Mouse (Mus musculus) brain, embryonic 18.5 days (tissue): ENCODE data around the gene Pias4.
"Not testable (repeated sequence)": the region's sequence is repeated elsewhere in the genome, so short reads cannot be mapped to it uniquely, and the experiment has no call there.

ENCODE experiments used
- DNase-seq: peaks from one replicate; pipeline ENCODE4 v3.0.0-alpha.2; 2012; ENCODE audit warnings: low read depth, low spot score

Gene Pias4

DNA sequence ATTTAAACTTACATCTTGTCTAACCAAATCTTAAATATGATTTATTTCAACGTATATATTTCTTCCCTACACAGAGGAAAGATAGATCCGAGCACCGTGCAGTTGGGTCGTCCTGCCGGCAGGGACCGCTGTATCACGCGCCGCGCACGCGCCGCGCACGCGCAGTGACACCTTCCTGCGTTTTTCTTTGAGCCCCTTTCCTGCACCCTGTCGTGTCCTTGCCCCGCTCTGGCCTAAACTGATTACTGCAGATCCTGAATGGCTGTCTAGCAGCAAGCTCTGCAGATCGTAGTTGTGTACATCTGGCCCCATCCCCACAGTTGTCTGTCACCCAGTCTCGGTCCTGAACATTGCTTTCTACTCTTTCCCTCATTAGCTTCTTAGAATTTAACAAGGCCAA is 5.4 kb upstream of the Pias4 start:
- no peak for DNase-seq

DNA sequence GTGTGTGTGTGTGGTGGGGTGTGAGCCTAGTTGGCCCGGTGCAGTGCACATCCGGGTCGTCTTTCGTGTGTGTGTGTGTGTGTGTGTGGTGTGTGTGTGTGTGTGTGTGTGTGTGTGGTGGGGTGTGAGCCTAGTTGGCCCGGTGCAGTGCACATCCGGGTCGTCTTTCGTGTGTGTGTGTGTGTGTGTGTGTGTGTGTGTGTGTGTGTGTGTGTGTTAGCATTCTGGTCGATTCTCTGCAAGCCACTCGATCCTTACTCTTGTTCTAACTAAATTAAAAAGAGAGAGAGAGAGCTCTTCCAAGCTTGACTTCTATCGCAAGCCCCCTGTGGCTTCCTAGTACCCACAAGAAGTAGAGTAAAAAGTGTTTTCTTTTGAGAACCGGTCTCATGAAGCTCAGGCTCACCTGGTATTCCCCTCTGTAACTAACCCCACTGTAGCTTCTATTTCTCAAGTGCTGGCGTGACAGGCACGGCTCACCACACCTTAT is 1.7 kb upstream of the Pias4 start:
- not testable (repeated sequence) for DNase-seq

DNA sequence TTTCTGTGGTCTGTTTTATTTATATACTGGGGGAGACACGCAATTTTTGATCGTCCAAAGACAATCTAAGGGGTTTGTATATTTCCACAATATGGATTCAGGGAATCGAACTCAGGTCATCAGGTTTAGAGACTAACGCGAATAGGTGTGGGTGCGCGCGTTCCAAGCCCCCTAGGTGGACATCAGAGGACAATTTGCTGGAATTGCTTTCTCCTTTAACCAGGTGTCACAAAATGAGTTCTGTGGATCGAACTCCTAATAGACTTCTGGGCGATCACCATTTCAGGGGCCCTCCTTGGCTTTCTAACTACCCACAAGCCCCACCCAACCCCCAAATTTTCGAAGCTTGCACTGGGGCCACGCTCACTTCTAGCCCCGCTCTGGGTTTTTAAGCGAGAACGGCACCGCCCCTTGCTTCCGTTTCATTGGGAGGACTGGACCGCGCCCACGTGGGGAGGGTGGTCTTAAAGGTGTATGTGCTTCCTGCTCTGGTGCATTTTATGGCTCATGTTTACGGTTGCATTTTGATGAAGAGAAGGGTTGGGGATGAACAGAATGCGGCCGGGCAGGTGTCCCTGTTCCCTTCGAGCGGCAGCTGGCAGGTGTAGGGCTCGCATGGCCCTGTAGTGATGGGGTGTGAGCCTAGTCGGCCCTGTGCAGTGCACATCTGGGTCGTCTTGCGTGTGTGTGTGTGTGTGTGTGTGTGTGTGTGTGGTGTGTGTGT is 960 bp upstream of the Pias4 start:
- DNase-seq: no peak

DNA sequence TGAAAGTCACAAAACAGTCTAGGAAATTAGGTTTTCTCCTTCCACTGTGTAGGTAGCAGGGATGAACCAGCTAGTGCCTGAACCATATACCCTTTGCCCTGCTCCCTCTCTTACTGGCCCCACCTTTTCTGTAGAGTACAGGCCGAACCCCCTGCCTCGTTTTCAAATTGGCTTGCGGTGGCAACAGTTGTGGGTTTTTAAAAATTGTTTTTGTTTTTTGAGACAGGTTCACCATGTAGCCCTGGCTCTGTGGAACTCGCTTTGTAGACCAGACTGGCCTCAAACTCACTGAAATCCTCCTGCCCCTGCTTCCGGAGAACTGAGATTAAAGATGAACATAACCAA is 336 bp upstream of the Pias4 start:
- DNase-seq: no peak

DNA sequence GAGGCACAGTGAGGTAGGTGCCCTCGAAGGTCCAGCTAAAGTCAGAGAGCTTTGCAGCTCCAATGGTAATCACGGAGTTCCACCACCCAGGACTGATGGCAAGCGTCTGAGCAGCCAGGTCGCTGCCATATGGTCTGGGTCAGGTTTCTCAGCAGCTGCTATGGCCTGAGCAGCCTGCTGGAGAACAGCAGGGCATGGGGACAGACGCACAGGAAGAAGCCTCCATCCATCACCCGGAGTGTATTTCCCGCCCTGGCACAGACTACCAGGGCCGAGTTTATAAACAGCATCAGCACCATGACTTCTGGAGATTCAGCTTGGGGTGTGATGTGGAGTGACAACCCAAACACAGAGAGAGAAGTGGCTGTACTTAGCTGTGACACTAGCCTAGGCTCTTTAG is 2.6 kb downstream of the Pias4 start:
- no peak for DNase-seq

DNA sequence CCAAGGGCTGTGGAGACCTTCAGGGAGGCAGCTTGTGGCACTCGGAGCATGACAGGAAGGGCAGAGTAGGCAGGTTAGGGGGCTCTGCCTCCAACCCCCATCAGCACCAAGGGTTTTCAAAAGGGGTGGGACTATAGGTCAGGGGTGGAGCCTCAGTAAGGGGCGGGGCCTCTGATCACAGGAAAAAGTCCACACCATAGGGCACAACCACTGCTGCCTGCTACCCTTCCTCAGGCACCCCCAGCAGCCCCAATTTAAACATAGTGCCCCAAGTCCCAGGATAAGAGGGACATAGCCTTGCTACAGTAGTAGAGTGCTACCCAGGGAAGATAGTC is 5.4 kb downstream of the Pias4 start:
- no peak for DNase-seq

DNA sequence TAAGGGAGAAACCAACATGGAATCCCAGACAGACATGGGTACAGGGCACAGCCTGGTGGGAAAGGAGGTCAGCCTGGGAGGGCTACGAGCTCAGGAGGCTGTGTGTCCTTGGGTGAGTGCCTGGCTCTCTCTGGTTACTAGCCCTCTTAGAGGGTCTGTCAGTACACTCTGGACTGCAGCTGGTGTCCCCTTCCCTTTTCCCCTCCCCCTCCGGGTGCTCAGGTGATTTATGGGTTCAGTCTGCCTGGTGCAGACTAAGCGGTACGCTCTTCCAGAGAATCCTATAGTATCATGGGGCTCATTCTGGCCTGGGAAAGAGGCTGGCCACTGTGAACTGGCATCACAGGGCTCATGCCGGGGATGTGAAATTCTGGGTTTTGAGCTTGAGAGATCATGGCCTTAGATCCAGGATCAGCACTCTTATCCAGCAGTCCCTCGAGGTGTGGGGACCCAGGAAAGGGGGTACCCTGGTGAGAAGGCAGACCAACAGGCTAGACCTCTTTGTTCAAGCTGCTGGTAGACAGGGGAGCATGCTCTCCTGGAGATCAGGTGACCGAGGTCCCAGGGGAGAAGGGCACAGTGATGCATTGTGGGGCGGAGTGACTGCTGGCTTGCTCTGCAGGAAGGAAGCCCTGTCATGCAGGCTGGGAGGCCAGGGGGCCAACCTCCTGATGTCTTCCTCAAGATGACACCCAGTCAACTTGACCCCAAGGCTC is 6.0 kb downstream of the Pias4 start:
- DNase-seq: no peak

DNA sequence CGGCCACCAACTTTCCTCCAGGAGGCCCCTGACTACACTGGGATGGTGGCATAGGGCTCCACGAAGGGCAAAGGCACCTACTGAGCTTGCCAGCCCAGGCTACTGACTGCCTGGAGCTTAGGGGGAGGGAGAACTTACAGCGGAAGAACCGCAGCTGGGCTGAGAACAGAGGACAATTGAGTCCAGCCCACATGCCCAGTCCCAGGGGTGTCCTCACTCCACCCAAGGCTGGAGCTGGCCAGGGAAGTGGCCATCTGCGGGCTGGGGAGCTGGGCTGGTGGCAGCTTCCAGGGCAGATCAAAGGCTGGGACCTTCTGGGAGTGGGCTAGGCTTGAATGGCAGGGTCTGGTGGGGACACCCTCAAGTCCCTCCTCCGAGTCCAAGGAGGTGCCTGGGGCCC is 13.0 kb downstream of the Pias4 start:
- no peak for DNase-seq

DNA sequence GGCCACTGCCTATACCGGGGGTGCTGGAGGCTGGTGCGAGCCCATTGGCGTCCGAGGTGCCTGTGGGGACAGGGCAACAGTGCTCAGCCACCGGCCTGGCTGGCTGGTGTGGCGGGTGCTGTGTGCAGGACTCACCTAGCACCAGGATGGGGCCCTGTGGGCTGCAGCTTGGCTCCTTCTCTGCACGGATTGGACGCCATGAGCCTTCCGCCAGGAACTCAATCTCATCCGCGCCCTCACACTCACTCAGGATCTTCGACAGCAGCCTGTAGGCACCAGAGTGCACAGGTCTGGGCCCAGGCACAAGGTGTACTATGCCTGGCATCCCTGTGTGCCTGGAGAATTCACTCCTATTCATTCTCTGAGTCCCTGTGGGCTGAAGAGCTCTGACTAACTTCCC is 13.4 kb downstream of the Pias4 start:
- DNase-seq: no peak

DNA sequence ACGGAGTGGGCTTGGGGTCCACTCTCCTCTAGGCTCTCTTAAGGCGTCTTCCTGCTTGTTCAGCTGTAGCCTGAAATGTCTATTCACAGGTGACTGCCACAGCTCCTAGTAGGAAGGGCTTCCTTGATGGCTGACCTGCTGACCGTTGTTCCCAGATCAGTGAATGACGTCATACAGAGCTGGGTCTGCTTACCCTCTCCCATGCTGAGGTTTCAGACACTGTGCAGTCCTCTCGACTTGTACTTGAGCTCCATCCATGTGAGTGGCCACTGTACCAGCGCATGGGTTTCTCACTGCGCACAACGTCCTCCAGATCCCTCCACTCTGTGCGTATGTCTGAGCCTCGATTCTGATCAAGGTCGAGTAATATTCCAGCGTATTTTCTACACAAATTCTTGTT is 15.1 kb downstream of the Pias4 start:
- no peak for DNase-seq

DNA sequence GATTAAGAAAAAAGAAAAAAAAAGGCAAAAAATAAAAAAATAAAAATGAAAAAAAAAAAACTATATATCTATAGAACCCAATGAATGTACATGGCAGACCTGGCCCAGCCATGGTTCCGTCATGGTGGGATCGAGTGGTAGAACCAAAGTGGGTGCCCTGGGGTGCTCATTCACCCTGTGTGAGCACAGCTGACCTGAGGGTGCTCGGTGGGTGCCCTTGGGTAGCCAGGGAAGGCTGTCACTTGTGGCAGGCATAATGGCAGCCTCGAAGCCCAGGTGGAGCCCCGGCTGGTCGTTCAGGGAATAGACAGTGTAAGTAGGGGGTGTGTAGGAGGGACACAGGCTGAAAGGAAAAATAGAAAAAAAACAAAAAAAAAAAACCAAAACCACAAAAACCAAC is 16.5 kb downstream of the Pias4 start:
- no peak for DNase-seq

DNA sequence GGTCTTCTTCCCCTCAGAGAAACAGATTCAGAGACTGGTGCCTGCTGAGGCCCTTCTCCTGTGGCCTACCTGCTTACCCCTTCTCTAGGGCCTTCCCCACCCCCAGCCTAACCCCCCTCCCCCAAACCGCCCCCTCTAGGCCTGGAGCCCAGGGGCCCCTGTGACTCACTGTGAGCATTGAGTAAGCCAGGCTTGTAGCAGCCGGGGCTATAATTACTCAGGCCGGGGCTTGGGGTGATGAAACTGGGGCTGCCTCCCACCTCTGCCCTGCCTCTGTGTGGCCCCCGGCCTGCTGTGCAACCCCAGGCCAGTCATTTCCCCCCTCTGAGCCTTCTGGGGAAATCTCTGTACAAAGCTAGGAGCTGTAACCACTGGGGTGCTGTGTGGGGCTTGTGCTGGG is 21.4 kb downstream of the Pias4 start:
- DNase-seq: no peak

DNA sequence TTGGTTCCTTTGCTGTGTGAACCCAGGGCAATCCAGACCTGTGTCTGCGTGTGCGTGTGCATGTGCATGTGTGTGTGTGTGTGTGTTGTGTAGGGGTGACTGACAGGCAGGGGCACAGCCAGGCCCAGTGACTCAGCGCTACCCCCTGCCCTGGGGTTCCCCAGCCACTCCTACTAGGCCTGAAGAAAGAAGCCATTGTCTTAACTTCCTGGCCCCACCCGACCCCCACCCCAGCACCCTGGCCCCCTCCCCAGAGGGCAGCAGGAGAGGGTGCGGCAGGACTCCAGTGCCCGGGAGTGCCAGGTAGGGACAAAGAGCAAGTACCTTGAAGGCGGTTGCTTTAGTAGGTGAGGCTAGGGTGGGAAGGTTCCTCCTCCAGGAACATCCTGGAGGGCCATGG is 21.9 kb downstream of the Pias4 start:
- DNase-seq: no peak

DNA sequence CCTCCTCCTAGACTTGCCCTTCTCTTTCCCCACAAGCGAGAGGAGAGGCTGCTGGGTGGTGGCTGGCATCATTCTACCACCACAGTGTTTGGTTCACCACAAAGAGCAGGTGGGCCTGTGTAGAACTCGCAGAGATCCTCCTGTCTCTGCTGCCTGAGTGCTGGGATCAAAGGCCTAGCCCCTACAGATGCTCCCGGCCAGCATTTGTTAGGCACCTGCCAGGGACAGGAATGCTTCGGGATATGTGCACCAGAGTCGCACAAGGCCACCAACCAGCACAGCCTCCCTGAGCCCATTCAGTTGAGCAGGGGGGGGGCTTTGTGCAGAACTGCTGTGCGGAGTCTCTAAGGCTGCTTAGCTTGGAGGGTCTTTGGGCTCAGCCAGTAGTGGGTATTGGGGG is 22.4 kb downstream of the Pias4 start:
- DNase-seq: no peak

DNA sequence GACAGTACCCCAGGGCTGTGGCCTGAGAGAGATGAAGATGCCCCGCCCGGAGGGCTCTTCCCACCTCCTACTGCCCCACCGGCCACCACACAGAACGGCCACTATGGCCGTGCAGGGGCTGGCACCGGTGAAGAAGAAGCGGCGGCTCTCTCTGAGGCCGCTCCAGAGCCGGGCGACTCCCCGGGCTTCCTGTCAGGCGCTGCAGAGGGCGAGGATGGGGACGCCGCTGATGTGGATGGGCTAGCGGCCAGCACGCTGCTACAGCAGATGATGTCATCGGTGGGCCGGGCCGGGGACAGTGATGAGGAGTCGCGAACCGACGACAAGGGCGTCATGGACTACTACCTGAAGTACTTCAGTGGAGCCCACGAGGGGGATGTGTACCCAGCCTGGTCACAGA is 23.1 kb downstream of the Pias4 start:
- DNase-seq: no peak

DNA sequence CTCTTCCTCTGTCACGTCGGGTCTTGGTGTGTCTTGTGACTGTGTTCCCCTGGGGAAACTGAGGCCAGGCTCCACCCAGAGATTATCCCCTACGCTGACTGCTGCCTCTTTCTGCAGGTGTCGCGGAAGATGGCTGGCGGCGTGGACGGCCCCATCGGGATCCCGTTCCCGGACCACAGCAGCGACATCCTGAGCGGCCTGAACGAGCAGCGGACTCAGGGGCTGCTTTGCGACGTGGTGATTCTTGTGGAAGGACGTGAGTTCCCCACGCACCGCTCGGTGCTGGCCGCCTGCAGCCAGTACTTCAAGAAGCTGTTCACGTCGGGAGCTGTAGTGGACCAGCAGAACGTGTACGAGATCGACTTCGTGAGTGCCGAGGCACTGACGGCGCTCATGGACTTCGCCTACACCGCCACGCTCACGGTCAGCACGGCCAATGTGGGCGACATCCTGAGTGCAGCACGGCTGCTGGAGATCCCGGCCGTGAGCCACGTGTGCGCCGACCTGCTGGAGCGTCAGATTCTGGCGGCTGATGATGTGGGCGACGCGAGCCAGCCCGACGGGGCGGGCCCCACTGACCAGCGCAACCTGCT is 23.8 kb downstream of the Pias4 start:
- DNase-seq: no peak

DNA sequence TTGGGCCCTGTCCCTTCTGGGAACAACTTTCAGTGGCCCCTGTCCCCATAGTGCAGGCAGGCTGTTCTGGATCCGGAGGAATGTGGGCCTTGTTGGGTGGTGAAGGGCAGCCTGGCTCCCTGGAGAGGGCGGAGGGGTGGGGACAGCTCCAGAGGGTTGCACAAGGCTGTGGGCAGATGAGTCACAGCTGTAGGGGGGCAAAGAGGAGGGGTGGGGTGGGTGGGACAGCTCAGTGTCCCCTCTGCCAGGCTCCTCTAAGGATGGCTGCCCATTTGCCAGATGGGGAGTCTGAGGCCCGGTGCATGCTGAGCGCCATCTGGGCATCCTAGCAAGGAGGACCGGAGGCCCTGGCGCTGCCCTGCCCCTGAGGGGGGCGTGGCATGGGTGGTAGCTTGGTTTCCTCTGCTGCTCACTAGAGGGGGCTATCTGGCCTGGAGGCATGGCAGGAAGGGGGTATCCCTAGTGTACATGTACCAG is 24.5 kb downstream of the Pias4 start:
- DNase-seq: no peak

DNA sequence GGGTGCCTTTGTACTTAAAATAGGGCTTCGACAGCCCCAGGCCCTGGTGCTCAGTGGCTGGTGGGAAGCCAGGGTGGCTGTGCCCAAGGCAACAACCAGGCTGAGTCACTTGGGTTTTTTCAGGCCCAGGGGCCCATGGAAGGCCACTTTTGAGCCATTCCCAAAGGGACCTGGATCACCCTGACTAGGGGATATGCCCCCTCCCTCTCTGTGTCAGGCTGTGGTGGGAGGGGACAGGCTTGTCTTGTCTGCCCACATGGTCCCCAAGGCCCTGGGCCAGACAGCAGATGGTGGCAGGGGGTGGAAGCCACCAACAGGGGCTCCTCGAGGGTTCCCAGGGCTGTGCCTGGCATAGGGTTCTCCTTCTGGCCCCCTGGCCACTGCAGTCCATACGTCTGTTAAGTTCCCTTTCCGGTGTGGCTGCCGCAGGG is 25.2 kb downstream of the Pias4 start:
- DNase-seq: no peak

DNA sequence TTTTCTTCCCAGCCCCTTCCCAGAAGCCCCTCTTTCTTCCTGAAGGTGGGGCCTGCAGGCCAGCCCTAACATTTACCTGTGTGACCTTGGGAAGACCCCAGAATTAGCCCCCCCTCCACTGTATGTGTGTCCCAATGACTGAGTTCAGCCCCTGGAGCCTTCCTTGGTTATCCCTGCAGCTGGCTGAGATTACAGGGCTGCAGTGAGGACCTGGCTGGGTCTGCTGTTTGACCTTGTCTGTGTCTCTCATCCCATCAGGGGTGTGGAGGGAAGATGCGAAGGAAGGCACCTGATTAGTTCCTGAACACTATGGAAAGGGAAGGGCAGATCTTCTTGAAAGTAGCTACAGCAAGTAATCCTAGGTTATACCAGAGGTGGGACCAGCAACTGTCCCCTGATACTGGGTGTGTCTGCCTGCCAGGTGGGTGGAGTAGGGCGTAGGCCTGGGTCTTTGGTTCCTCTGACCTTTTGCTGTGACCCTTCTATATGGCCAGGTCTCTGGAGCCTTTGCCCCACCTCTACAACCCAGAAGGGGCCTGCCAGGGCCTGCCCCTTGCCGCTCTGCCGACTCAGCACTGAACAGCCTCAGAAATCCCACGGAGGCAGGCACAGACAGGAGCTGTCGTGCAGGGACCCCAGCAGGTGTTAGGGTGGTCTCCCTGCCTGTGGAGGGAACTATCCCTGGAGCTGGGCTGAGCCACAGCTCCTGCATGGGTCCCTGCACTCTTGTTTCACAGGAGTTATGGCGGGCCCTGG is 26.1 kb downstream of the Pias4 start:
- DNase-seq: no peak

DNA sequence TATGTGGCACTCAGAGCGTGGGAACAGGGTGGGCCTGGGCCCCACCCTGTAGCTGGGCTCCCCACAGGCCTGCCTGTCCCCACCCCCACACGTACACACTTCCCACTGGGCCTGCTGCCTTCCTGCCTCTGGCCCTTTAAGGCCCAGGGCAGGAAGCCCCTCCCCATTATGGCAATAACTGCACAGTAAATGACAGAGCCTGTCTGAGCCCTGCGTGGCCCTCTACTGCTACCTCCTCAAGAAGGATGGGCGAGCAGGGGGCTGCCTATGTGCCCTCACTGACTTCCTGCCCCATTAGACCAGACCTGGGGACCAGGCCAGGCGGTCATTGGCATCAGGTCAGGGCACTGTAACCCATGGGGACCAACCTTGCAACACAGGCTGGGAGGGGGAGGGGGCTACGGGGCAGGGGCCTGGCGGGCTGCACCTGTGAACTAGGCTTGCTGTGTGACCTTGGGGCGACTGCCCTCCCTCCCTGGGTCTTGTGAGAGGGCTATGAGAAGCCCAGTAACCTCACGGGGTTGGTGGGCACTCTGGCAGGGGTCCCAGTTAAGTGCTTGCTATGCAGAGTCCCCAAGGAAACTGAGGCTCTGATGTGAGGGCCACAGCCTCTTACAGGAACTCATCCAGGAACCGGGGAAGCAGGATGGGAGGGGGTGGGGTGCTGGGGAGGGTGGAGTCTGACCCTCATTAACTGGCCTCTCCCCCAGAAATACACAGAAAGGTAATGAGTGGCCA is 26.8 kb downstream of the Pias4 start:
- DNase-seq: no peak

DNA sequence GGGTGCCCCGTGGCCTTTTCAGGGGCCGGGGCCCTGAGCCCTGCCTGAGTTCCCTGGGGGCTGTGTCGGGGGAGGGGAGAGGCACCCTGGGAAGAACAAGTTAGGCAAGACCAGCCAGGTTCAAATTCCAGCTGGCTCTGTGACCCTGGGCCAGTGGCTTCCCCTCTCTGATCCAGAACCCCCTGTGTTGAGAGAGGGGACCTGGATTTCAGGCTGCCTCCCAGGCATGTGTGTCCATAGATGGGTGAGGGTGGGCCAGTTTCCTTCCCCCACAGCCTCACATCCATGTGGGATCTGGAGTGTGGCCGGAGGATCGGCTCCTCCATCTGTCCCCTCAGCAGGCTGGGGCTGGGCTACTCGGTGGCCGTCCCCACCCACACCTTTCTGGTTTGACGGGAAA is 27.7 kb downstream of the Pias4 start:
- DNase-seq: no peak

DNA sequence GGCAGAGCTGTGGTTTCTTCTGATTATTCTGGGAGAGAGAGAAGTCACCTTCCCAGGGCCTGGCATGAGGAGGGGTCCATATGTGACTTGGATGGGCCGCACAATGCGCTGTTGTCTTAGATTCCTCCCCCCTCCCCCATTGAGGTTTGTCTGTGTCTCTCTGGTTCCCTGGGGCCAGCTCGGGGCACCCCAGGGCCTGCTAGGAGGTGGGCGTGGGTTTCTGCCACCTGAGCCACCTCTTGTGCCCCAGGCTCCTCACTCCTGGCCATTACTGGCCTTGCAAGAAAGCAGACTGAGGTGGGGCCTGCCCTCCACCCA is 28.2 kb downstream of the Pias4 start:
- no peak for DNase-seq
